Mouse (Mus musculus) cortical plate, adult 2 months (tissue): Measurements from ENCODE around the gene Cadm2. TPM values are rescaled to one million over a fixed set of nuclear protein-coding genes. Genes with fewer than 3 reads are reported as not detected.

ENCODE experiments used
- H3K27ac ChIP-seq: fragments of 200-500 bp; 2 replicates; pipeline ENCODE4 v1.5.1; 2012; ENCODE audit warnings: low read length, control low read depth, inconsistent platforms; ENCODE audit not compliant: insufficient read depth
- H3K4me1 ChIP-seq: fragments of 200-500 bp; 2 replicates; pipeline ENCODE4 v1.6.1; 2011; ENCODE audit warnings: low read length; ENCODE audit not compliant: control insufficient read depth, insufficient read depth
- H3K4me3 ChIP-seq: fragments of 200-500 bp; 2 replicates; pipeline ENCODE4 v1.5.1; 2011; ENCODE audit warnings: mild to moderate bottlenecking, low read length, control low read depth; ENCODE audit not compliant: insufficient read depth
- CTCF ChIP-seq: fragments of 200-500 bp; IDR thresholded peaks from 2 replicates; pipeline ENCODE4 v1.5.1; 2011; ENCODE audit warnings: mild to moderate bottlenecking, control low read depth, low read length; ENCODE audit not compliant: insufficient read depth; ENCODE audit errors: extremely low read depth
- POLR2A ChIP-seq: fragments of 200-500 bp; IDR thresholded peaks from 2 replicates; pipeline ENCODE4 v1.6.1; 2011; ENCODE audit warnings: mild to moderate bottlenecking, low read length, control low read depth; ENCODE audit not compliant: insufficient read depth; ENCODE audit errors: extremely low read depth
- polyA plus RNA-seq: library from polyadenylated mRNA; depleted of rRNA; stranded (reverse); fragments of >200 nt; gene quantifications from 2 replicates; pipeline ENCODE4 v1.2.3, GENCODE M21; 2012

Cadm2 gene
- polyA plus RNA-seq, 1 experiment = 72.3 TPM

- Histone ChIP-seq H3K4me1 (peaks cover 5% of the 10 kb centered on the region), H3K4me3 (no peak overlapping the region), H3K27ac (no peak overlapping the region)
- TF ChIP-seq CTCF = no peak
- TF ChIP-seq POLR2A = no peak
Observed at GRCm38 (mm10) chr16:66986879-66987278, 633.8 kb downstream of the Cadm2 start.

- TF ChIP-seq CTCF (no peak), POLR2A (no peak)
- Histone ChIP-seq H3K4me1 (no peaks in the 10 kb centered on the region; the same call in 1 of the 2 replicates), H3K27ac (no peak overlapping the region), H3K4me3 (no peak overlapping the region)
Observed at GRCm38 (mm10) chr16:66970912-66971311, 649.8 kb downstream of the Cadm2 start.

- Histone ChIP-seq H3K4me1 (no peaks in the 10 kb centered on the region; the same call in 1 of the 2 replicates), H3K27ac (peak overlapping the region; percentile 29; the same call in 1 of the 2 replicates), H3K4me3 (no peak overlapping the region)
- TF ChIP-seq POLR2A (no peak), CTCF (no peak)
Observed at GRCm38 (mm10) chr16:66969520-66970144, 651.1 kb downstream of the Cadm2 start.

- no peaks in the 10 kb centered on the region; the same call in 1 of the 2 replicates for H3K4me1 ChIP-seq
- TF ChIP-seq CTCF (no peak), POLR2A (no peak)
- no peak overlapping the region for H3K4me3 ChIP-seq
- H3K27ac ChIP-seq = no peak overlapping the region
Observed at GRCm38 (mm10) chr16:66968336-66968735, 652.4 kb downstream of the Cadm2 start.

GRCm38 (mm10) chr16:66967686-66968085, 653.0 kb downstream of the Cadm2 start:
- TF ChIP-seq POLR2A = no peak
- no peaks in the 10 kb centered on the region; the same call in 1 of the 2 replicates for H3K4me1 ChIP-seq
- no peak overlapping the region for H3K4me3 ChIP-seq
- no peak overlapping the region for H3K27ac ChIP-seq

GRCm38 (mm10) chr16:66959146-66959545, 661.6 kb downstream of the Cadm2 start:
- Histone ChIP-seq H3K4me3 (no peak overlapping the region), H3K27ac (no peak overlapping the region), H3K4me1 (no peaks in the 10 kb centered on the region)
- TF ChIP-seq CTCF (no peak), POLR2A (no peak)

- Histone ChIP-seq H3K27ac (no peak overlapping the region), H3K4me3 (no peak overlapping the region), H3K4me1 (no peaks in the 10 kb centered on the region)
- no peak for TF ChIP-seq CTCF
- no peak for TF ChIP-seq POLR2A
Observed at GRCm38 (mm10) chr16:66955876-66956275, 664.8 kb downstream of the Cadm2 start.

- H3K4me3 ChIP-seq = no peak overlapping the region
- TF ChIP-seq CTCF = no peak
- no peak for TF ChIP-seq POLR2A
- H3K4me1 ChIP-seq = peaks cover 3% of the 10 kb centered on the region
- no peak overlapping the region for H3K27ac ChIP-seq
Observed at GRCm38 (mm10) chr16:66936332-66936731, 684.4 kb downstream of the Cadm2 start.

- TF ChIP-seq POLR2A = no peak
- no peak for TF ChIP-seq CTCF
- Histone ChIP-seq H3K4me3 (no peak overlapping the region), H3K27ac (no peak overlapping the region), H3K4me1 (peaks cover 1% of the 10 kb centered on the region; the same call in 1 of the 2 replicates)
Observed at GRCm38 (mm10) chr16:66925517-66925916, 695.2 kb downstream of the Cadm2 start.

- Histone ChIP-seq H3K4me1 (peaks cover 1% of the 10 kb centered on the region; the same call in 1 of the 2 replicates), H3K4me3 (no peak overlapping the region), H3K27ac (no peak overlapping the region)
- no peak for TF ChIP-seq CTCF
- no peak for TF ChIP-seq POLR2A
Observed at GRCm38 (mm10) chr16:66922753-66923152, 698.0 kb downstream of the Cadm2 start.

GRCm38 (mm10) chr16:66921414-66921915, 699.2 kb downstream of the Cadm2 start:
- peaks cover 1% of the 10 kb centered on the region; the same call in 1 of the 2 replicates for H3K4me1 ChIP-seq
- H3K27ac ChIP-seq = no peak overlapping the region
- no peak overlapping the region for H3K4me3 ChIP-seq
- TF ChIP-seq CTCF = no peak
- no peak for TF ChIP-seq POLR2A
